Mouse (Mus musculus): ENCODE measurements around the gene Tpcn1. TPM values are rescaled to one million over a fixed set of nuclear protein-coding genes. Genes with fewer than 3 reads are reported as not detected.

Gene Tpcn1
- polyA plus RNA-seq, 1 experiment from 2014 or later, result 14.5 TPM

DNA sequence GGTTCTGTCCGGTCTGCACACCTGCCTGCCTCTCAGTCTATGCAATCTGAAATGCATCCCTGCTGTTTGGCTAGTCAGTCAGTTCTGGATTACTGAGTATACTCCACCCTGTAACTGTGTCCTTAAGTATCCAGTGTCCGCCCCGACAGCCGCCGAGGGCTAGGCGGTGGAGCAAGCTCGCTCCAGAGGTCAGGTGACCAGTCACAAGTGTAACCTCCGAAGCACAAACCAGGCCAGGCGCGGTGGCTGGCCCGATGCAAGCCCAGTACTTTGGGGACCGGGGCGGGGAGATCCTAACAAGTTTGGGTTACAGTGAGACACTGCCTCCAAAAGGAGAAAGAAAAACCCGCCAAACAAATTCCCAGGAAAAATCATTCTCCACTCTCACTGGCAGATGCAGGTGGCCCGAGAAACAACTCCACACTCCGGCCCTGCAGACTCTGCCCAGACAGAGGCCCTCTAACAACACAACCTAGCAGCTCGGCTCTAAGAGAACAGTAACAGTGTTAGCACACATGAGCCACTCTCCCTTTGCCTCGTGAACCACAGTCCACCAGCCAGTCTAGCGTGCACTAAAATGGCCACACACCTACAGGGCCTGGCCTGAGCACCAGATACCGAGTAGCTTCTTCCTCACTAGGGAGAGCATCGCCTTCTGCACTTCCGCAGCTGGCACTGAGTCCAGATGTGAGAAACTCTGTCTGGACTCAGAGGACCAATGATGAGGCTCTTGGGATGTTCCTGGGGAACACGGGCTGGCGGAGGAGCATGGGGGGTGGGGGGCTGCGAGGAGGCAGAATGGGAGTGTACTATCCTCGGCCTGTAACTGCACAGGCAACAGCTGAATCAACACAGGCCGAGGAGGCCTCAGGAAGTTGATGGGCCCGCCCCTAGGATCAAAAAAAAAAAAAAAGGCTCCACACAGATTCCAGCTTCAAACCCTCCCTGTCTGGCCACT lies 25.2 kb downstream of the Tpcn1 start:
- ATAC-seq (replicated peaks; ENCODE audit: low FRiP score) (no peak), DNase-seq (ENCODE audit: low spot score) (no peak)
- peaks cover 36% of the 10 kb centered on the region for H3K4me1 ChIP-seq (replicated peaks; ENCODE audit: control insufficient read depth, insufficient read depth, low read length)
- no peak overlapping the region for H3K9ac ChIP-seq (ENCODE audit: low read length)
- H3K9me3 ChIP-seq (ENCODE audit: control insufficient read depth, low read length), result no peaks in the 10 kb centered on the region
- H3K27ac ChIP-seq (ENCODE audit: low read depth, low read length), result no peak overlapping the region
- no peak overlapping the region for H3K4me3 ChIP-seq (ENCODE audit: low read depth, low read length)
- H3K36me3 ChIP-seq (ENCODE audit: control insufficient read depth, insufficient read depth, low read length), result no peaks in the 10 kb centered on the region
- 64% methylated on average over 28 of the region's 28 CpGs for WGBS
- H3K27me3 ChIP-seq (ENCODE audit: control insufficient read depth, insufficient read depth, low read length), result no peaks in the 10 kb centered on the region
- no peak overlapping the region for H3K4me2 ChIP-seq (ENCODE audit: low read depth, low read length, severe bottlenecking)

DNA sequence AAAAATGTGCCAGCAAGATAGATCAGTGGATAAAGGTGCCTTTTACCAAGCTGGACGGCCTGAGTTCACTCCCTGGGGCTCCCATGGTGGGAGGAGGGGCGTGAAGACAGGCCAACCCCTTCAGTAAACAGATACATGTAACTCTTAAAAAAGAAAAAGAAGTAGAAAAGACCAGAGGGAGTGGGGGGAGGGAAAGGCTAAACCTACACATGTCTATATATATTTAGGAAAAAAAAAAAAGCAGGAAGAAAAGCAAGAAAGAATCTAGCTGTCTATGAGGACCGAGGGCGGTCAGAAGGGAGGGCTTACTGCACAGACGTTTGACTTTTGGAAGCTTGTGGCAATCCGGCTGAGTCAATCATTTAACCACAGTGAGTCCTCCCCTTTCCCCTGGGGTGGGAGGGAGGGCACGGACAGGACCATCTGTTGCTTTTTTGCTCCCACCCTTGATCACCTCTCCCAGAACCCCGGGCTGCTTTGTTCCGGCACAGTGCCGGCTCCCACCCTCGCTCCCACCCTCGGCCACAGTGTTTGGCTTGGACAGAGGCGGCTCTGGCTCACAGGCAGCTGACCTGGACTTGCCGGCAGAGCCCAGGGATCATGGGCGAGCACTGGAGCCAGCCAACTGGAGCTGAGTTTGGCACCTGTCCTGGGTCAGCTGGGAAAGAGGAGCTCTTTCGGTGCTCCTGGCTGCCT lies 27.7 kb downstream of the Tpcn1 start:
- no peak overlapping the region for H3K4me3 ChIP-seq (ENCODE audit: low read depth, low read length)
- H3K27me3 ChIP-seq (ENCODE audit: control insufficient read depth, insufficient read depth, low read length), result no peaks in the 10 kb centered on the region
- peaks cover 12% of the 10 kb centered on the region for H3K4me1 ChIP-seq (replicated peaks; ENCODE audit: control insufficient read depth, insufficient read depth, low read length)
- no peak overlapping the region for H3K4me2 ChIP-seq (ENCODE audit: low read depth, low read length, severe bottlenecking)
- H3K36me3 ChIP-seq (ENCODE audit: control insufficient read depth, insufficient read depth, low read length), result no peaks in the 10 kb centered on the region; the same call in 1 of the 2 replicates
- WGBS, result 29% methylated on average over 16 of the region's 16 CpGs
- DNase-seq (ENCODE audit: low spot score), result peak; percentile 67
- H3K9ac ChIP-seq (ENCODE audit: low read length), result peak overlapping the region; percentile 6; the same call in 1 of the 2 replicates
- no peak for ATAC-seq (replicated peaks; ENCODE audit: low FRiP score)
- H3K9me3 ChIP-seq (ENCODE audit: control insufficient read depth, low read length), result no peaks in the 10 kb centered on the region
- H3K27ac ChIP-seq (ENCODE audit: low read depth, low read length), result peak overlapping the region; percentile 6; the same call in 1 of the 2 replicates

DNA sequence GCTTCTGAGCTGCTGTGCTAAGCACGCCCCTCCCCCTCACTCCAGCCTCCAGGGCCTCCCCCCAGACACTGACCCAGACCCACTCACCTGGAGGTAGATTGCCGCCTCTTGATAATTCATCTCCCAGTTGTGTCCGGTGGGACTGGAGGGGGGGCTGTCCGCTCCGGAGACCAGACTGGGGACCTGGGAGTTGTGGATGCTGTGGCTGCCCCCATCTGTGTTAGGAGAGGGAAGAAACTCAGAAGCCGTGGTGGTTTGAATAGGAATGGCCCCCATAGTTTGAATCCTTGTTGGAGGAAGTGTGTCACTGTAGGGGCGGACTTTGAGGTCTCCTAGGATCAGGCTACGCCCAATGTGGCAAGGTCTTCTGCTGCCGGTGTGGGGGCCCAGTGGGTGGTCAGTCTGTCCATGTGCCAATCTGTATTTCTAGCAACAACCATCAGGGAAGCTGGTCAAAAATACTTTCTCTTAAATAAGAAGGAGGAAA lies 28.3 kb downstream of the Tpcn1 start:
- DNase-seq (ENCODE audit: low spot score) (no peak), ATAC-seq (replicated peaks; ENCODE audit: low FRiP score) (no peak; the same call in 1 of the 2 replicates)
- Histone ChIP-seq H3K27ac (ENCODE audit: low read depth, low read length) (no peak overlapping the region), H3K27me3 (ENCODE audit: control insufficient read depth, insufficient read depth, low read length) (no peaks in the 10 kb centered on the region), H3K36me3 (ENCODE audit: control insufficient read depth, insufficient read depth, low read length) (no peaks in the 10 kb centered on the region; the same call in 1 of the 2 replicates), H3K4me3 (ENCODE audit: low read depth, low read length) (no peak overlapping the region), H3K4me1 (replicated peaks; ENCODE audit: control insufficient read depth, insufficient read depth, low read length) (peaks cover 7% of the 10 kb centered on the region; the same call in 1 of the 2 replicates), H3K9me3 (ENCODE audit: control insufficient read depth, low read length) (no peaks in the 10 kb centered on the region), H3K9ac (ENCODE audit: low read length) (no peak overlapping the region), H3K4me2 (ENCODE audit: low read depth, low read length, severe bottlenecking) (no peak overlapping the region)
- WGBS, result 75% methylated on average over 9 of the region's 9 CpGs

DNA sequence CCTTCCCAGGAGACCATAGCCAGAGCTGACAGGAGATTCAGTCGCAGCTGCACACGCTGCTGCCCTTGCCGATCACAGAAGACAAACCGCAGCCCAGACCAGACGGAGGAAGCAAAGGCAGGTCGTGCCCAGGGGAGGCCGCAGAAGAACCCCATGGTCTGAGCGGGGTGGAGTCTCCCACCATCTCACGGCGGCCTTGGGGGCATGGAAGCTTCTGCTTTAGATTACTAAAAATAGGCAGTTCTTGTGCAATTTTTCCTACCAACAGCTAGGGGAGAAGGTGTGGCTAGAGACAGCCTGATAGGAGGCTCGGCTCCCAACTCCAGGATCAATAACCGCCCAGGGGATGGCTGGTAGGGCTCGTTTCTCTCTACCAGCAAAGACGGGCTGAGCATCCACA lies 29.7 kb downstream of the Tpcn1 start:
- no peaks in the 10 kb centered on the region for H3K27me3 ChIP-seq (ENCODE audit: control insufficient read depth, insufficient read depth, low read length)
- ATAC-seq (replicated peaks; ENCODE audit: low FRiP score), result no peak
- H3K4me1 ChIP-seq (replicated peaks; ENCODE audit: control insufficient read depth, insufficient read depth, low read length), result peaks cover 5% of the 10 kb centered on the region; the same call in 1 of the 2 replicates
- 89% methylated on average over 14 of the region's 14 CpGs for WGBS
- no peaks in the 10 kb centered on the region for H3K9me3 ChIP-seq (ENCODE audit: control insufficient read depth, low read length)
- no peak overlapping the region for H3K4me3 ChIP-seq (ENCODE audit: low read depth, low read length)
- DNase-seq (ENCODE audit: low spot score), result no peak
- H3K27ac ChIP-seq (ENCODE audit: low read depth, low read length), result no peak overlapping the region
- H3K4me2 ChIP-seq (ENCODE audit: low read depth, low read length, severe bottlenecking), result no peak overlapping the region
- no peaks in the 10 kb centered on the region; the same call in 1 of the 2 replicates for H3K36me3 ChIP-seq (ENCODE audit: control insufficient read depth, insufficient read depth, low read length)
- H3K9ac ChIP-seq (ENCODE audit: low read length), result no peak overlapping the region

DNA sequence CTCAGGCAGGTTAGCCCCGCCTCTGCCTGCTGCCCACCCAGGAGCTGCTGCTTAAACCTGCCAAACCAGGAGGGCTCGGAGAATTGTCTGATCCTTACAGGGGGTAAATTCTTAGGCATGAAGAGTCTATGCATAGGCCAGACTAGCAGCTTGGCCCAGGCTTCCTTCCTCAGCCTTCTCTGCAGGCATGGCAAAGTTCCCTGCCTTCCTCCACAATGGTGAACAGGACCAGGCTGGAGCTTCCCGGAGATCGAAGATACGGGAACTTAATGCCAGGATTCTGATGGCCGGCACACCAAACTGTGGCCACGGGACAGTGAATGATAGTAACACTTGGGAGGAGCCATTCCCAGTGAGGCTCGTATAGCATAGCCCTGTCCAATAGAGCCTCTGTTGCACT lies 30.4 kb downstream of the Tpcn1 start:
- Histone ChIP-seq H3K27me3 (ENCODE audit: control insufficient read depth, insufficient read depth, low read length) (no peaks in the 10 kb centered on the region), H3K9me3 (ENCODE audit: control insufficient read depth, low read length) (no peaks in the 10 kb centered on the region), H3K36me3 (ENCODE audit: control insufficient read depth, insufficient read depth, low read length) (no peaks in the 10 kb centered on the region; the same call in 1 of the 2 replicates), H3K27ac (ENCODE audit: low read depth, low read length) (no peak overlapping the region), H3K4me3 (ENCODE audit: low read depth, low read length) (no peak overlapping the region), H3K4me2 (ENCODE audit: low read depth, low read length, severe bottlenecking) (no peak overlapping the region), H3K9ac (ENCODE audit: low read length) (no peak overlapping the region), H3K4me1 (replicated peaks; ENCODE audit: control insufficient read depth, insufficient read depth, low read length) (peaks cover 5% of the 10 kb centered on the region; the same call in 1 of the 2 replicates)
- DNase-seq (ENCODE audit: low spot score) (no peak), ATAC-seq (replicated peaks; ENCODE audit: low FRiP score) (no peak)
- 72% methylated on average over 8 of the region's 8 CpGs for WGBS

DNA sequence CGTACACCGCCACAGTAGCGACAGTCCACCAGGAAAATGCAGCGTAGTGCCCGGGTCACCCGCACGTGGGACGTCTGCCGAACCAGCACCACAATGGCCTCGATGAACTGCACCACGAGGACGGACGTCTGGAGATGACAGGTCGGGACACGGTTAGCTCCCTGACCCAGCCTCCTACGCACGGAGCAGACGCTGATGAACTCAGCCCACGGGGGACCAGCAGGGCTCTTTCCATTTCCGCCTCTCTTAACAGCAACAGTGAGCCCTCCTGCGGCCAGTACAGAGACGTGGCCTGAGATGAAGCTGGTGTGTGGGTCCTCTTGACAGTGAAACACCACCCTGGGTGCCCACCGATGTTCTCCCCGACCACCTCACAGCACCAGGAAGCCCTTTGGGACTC lies 32.6 kb downstream of the Tpcn1 start:
- Histone ChIP-seq H3K9ac (ENCODE audit: low read length) (no peak overlapping the region), H3K9me3 (ENCODE audit: control insufficient read depth, low read length) (no peaks in the 10 kb centered on the region), H3K27ac (ENCODE audit: low read depth, low read length) (no peak overlapping the region), H3K4me1 (replicated peaks; ENCODE audit: control insufficient read depth, insufficient read depth, low read length) (peaks cover 2% of the 10 kb centered on the region; the same call in 1 of the 2 replicates), H3K27me3 (ENCODE audit: control insufficient read depth, insufficient read depth, low read length) (no peaks in the 10 kb centered on the region), H3K4me2 (ENCODE audit: low read depth, low read length, severe bottlenecking) (no peak overlapping the region), H3K4me3 (ENCODE audit: low read depth, low read length) (no peak overlapping the region), H3K36me3 (ENCODE audit: control insufficient read depth, insufficient read depth, low read length) (no peaks in the 10 kb centered on the region; the same call in 1 of the 2 replicates)
- no peak for DNase-seq (ENCODE audit: low spot score)
- 91% methylated on average over 24 of the region's 24 CpGs for WGBS
- no peak for ATAC-seq (replicated peaks; ENCODE audit: low FRiP score)

DNA sequence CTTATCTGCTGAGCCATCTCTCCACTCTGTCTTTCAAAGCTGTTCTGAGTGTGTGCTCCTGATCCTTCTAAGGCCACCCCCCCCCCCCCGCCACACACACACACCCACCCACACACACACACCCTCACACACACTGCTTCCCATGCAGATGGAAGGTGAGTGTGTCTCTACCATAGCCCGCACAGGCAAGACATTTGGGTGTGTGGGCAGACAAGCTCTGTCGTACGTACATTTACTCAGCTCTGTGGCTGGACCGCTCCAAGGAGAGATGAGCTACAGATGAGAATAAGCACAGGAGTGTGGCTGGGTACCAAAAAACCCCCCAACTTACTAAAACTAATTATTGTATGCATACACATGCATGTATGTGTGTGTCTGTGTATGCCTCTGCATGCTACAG lies 37.8 kb downstream of the Tpcn1 start:
- Histone ChIP-seq H3K4me3 (ENCODE audit: low read depth, low read length) (no peak overlapping the region), H3K27ac (ENCODE audit: low read depth, low read length) (no peak overlapping the region), H3K4me2 (ENCODE audit: low read depth, low read length, severe bottlenecking) (no peak overlapping the region), H3K9me3 (ENCODE audit: control insufficient read depth, low read length) (no peaks in the 10 kb centered on the region), H3K36me3 (ENCODE audit: control insufficient read depth, insufficient read depth, low read length) (no peaks in the 10 kb centered on the region; the same call in 1 of the 2 replicates), H3K27me3 (ENCODE audit: control insufficient read depth, insufficient read depth, low read length) (no peaks in the 10 kb centered on the region), H3K9ac (ENCODE audit: low read length) (no peak overlapping the region), H3K4me1 (replicated peaks; ENCODE audit: control insufficient read depth, insufficient read depth, low read length) (no peaks in the 10 kb centered on the region)
- no peak for ATAC-seq (replicated peaks; ENCODE audit: low FRiP score)
- no peak for DNase-seq (ENCODE audit: low spot score)
- WGBS, result 95% methylated on average over 5 of the region's 5 CpGs

DNA sequence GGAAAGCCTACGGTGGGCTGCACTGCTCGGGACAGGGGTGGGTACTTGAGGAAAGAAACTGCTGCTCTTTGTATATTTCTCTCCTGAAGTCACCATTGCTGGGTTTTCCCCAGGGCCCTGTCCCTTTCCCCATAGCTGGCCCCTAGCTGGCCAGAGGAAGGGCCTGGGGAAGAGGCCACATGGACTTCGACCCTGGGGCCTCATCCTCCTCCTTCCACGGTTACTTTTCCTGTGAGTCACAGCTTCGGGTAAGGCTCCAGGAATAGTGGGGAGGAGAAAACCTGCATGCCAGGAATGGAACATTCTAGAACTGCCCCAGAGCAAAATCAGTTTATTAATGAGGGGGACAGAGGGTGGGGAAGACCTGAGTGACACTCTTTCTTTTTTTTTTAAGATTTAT lies 38.3 kb downstream of the Tpcn1 start:
- Histone ChIP-seq H3K27me3 (ENCODE audit: control insufficient read depth, insufficient read depth, low read length) (no peaks in the 10 kb centered on the region), H3K27ac (ENCODE audit: low read depth, low read length) (no peak overlapping the region), H3K4me1 (replicated peaks; ENCODE audit: control insufficient read depth, insufficient read depth, low read length) (no peaks in the 10 kb centered on the region), H3K9ac (ENCODE audit: low read length) (no peak overlapping the region), H3K9me3 (ENCODE audit: control insufficient read depth, low read length) (no peaks in the 10 kb centered on the region), H3K36me3 (ENCODE audit: control insufficient read depth, insufficient read depth, low read length) (no peaks in the 10 kb centered on the region), H3K4me3 (ENCODE audit: low read depth, low read length) (no peak overlapping the region), H3K4me2 (ENCODE audit: low read depth, low read length, severe bottlenecking) (no peak overlapping the region)
- 77% methylated on average over 5 of the region's 5 CpGs for WGBS
- no peak for ATAC-seq (replicated peaks; ENCODE audit: low FRiP score)
- DNase-seq (ENCODE audit: low spot score), result no peak
